Comparison of ENCODE assay signal across 8 mouse cellular contexts in the genomic region with DNA sequence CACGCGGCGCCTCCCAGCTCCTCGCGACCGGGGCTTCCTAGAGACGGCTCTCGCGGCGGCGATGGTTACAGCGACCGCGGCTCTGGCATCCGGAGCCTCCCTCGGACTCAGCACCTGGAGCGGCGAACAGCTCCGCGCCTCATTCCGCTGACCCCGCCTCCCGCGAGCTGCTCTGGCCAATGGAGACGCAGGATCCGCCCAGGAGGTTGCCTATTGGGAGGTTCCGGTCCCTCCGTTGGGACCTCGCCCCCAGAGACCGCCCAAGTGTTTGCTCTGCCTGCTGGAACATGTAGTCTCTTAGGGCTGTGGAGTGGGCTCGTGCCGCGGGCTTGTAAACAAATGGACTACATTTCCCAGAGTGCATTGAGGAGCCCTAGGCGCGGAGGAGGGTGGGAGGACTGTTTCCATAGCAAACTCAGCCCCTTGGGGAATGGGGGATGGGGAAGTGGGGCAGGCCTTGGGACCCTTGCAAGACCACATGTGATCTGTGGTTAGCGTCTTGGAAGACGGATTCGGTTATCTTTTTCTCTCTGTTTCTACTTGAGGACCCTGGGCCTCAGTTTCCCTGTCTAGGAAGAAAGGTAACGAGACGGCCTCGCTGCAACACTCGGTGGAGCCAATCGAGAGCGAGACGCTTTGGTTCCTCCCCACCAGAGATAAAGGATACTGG. TPM values are rescaled to one million over a fixed set of nuclear protein-coding genes. Genes with fewer than 3 reads are reported as not detected.
DNase-seq lines count a peak whose midpoint lies in the region; ATAC-seq lines count a peak whose summit lies in the region.

A gene (minus strand): TSS at position 137 of the 670 bp plus-strand sequence.

- H3K4me3 ChIP-seq in forebrain, embryonic 11.5 days (ENCODE audit: low read depth, low read length): peak within 1 kb of the TSS; percentile 49
- H3K4me3 ChIP-seq in heart, embryonic 16.5 days (ENCODE audit: low read length): peak within 1 kb of the TSS; percentile 71
- peak within 1 kb of the TSS; percentile 54 for H3K4me3 ChIP-seq in liver, embryonic 15.5 days (replicated peaks)
- H3K4me3 ChIP-seq in neural tube, embryonic 12.5 days: peak within 1 kb of the TSS; percentile 63

- no peak within 1 kb of the TSS for H3K27ac ChIP-seq in forebrain, embryonic 11.5 days (ENCODE audit: low read depth, low read length)
- H3K27ac ChIP-seq in heart, embryonic 16.5 days (ENCODE audit: low read length): peak within 1 kb of the TSS; percentile 68
- no peak within 1 kb of the TSS for H3K27ac ChIP-seq in liver, embryonic 15.5 days (replicated peaks)
- peak within 1 kb of the TSS; percentile 57 for H3K27ac ChIP-seq in neural tube, embryonic 12.5 days

- ATAC-seq in forebrain, embryonic 11.5 days (replicated peaks; ENCODE audit: low FRiP score): peak; percentile 100
- peak; percentile 99 for ATAC-seq in heart, embryonic 16.5 days (replicated peaks; ENCODE audit: extremely low read depth, insufficient read depth, low FRiP score)
- ATAC-seq in liver, embryonic 15.5 days (ENCODE audit: insufficient read depth): peak; percentile 100
- ATAC-seq in neural tube, embryonic 12.5 days (ENCODE audit: low FRiP score, low read depth): peak; percentile 99

- peak within 1 kb of the TSS; percentile 73 for H3K9ac ChIP-seq in forebrain, embryonic 11.5 days (ENCODE audit: low read length)
- H3K9ac ChIP-seq in heart, embryonic 16.5 days (ENCODE audit: low read length): peak within 1 kb of the TSS; percentile 71
- H3K9ac ChIP-seq in liver, embryonic 15.5 days: no peak within 1 kb of the TSS
- peak within 1 kb of the TSS; percentile 86 for H3K9ac ChIP-seq in neural tube, embryonic 12.5 days

- under 1% methylated on average over 45 of the region's 45 CpGs for whole genome bisulfite sequencing in forebrain, embryonic 11.5 days
- WGBS in heart, embryonic 16.5 days: under 1% methylated on average over 45 of the region's 45 CpGs
- under 1% methylated on average over 45 of the region's 45 CpGs for WGBS in liver, embryonic 15.5 days (ENCODE audit: insufficient replicate concordance)
- WGBS in neural tube, embryonic 12.5 days: under 1% methylated on average over 45 of the region's 45 CpGs

- H3K4me1 ChIP-seq in forebrain, embryonic 11.5 days (replicated peaks; ENCODE audit: control insufficient read depth, insufficient read depth, low read length): peaks cover 2% of the 10 kb centered on the region; the same call in 1 of the 2 replicates
- H3K4me1 ChIP-seq in heart, embryonic 16.5 days (ENCODE audit: control insufficient read depth, insufficient read depth, low read length): peaks cover 9% of the 10 kb centered on the region; the same call in 1 of the 2 replicates
- peaks cover 6% of the 10 kb centered on the region for H3K4me1 ChIP-seq in liver, embryonic 15.5 days (replicated peaks)
- peaks cover 26% of the 10 kb centered on the region for H3K4me1 ChIP-seq in neural tube, embryonic 12.5 days

- H3K36me3 ChIP-seq in forebrain, embryonic 11.5 days (ENCODE audit: control insufficient read depth, insufficient read depth, low read length): no peaks in the 10 kb centered on the region
- no peaks in the 10 kb centered on the region for H3K36me3 ChIP-seq in heart, embryonic 16.5 days (ENCODE audit: control insufficient read depth, insufficient read depth)
- no peaks in the 10 kb centered on the region for H3K36me3 ChIP-seq in liver, embryonic 15.5 days (replicated peaks)
- no peaks in the 10 kb centered on the region for H3K36me3 ChIP-seq in neural tube, embryonic 12.5 days

- no peaks in the 10 kb centered on the region for H3K9me3 ChIP-seq in forebrain, embryonic 11.5 days (ENCODE audit: control insufficient read depth, low read length)
- H3K9me3 ChIP-seq in heart, embryonic 16.5 days (replicated peaks; ENCODE audit: control insufficient read depth, low read length): no peaks in the 10 kb centered on the region
- H3K9me3 ChIP-seq in liver, embryonic 15.5 days (replicated peaks): no peaks in the 10 kb centered on the region
- no peaks in the 10 kb centered on the region for H3K9me3 ChIP-seq in neural tube, embryonic 12.5 days

- peaks cover 10% of the 10 kb centered on the region for H3K27me3 ChIP-seq in forebrain, embryonic 11.5 days (ENCODE audit: control insufficient read depth, insufficient read depth, low read length)
- peaks cover 24% of the 10 kb centered on the region for H3K27me3 ChIP-seq in heart, embryonic 16.5 days (ENCODE audit: control insufficient read depth, insufficient read depth, low read length)
- H3K27me3 ChIP-seq in liver, embryonic 15.5 days: peaks cover 34% of the 10 kb centered on the region
- H3K27me3 ChIP-seq in neural tube, embryonic 12.5 days (replicated peaks): no peaks in the 10 kb centered on the region

- DNase-seq in CD8-positive naive resting alpha-beta T cell, adult 2 months (ENCODE audit: low read depth in 2 of 2, low spot score in 2 of 2): peak; percentile 83 to 88
- DNase-seq in c-Kit-positive CD71-positive TER-119-negative erythroid progenitor cells, embryonic 14.5 days (ENCODE audit: low read depth): peak; percentile 91
- peak; percentile 99 for DNase-seq in forebrain, embryonic 11.5 days (ENCODE audit: low spot score)
- DNase-seq in kidney, postnatal 36 days: peak; percentile 98 to 99
- peak; percentile 99 for DNase-seq in telencephalon, adult 2 months (ENCODE audit: low read depth, low spot score)

- peak within 1 kb of the TSS; percentile 91 for H3K4me2 ChIP-seq in forebrain, embryonic 11.5 days (ENCODE audit: low read depth, low read length, severe bottlenecking)
- H3K4me2 ChIP-seq in heart, embryonic 16.5 days (ENCODE audit: low read depth, low read length): peak within 1 kb of the TSS; percentile 73
- H3K4me2 ChIP-seq in liver, embryonic 15.5 days: peak within 1 kb of the TSS; percentile 66
- peak within 1 kb of the TSS; percentile 75 for H3K4me2 ChIP-seq in neural tube, embryonic 12.5 days (replicated peaks)

RNA-seq across cellular contexts. Expression of the gene that starts here (rescaled TPM):
- 11.1 and 11.8 TPM in 2 replicates for polyA plus RNA-seq in forebrain, embryonic 11.5 days (2014; fragmentation: Nextera tagmentation; extraction: Ambion mirVana)
- polyA plus RNA-seq in heart, embryonic 16.5 days (2015; fragmentation: Nextera tagmentation; extraction: Ambion mirVana): 2.7 and 2.9 TPM in 2 replicates
- 0.54 and 0.56 TPM in 2 replicates for polyA plus RNA-seq in liver, embryonic 15.5 days (2015; fragmentation: Nextera tagmentation; extraction: Ambion mirVana)
- 31.8 and 34.2 TPM in 2 replicates for polyA plus RNA-seq in neural tube, embryonic 12.5 days (2016; fragmentation: Nextera tagmentation; extraction: Ambion mirVana)

Comparison
In these comparisons a context has a peak if more than half of its experiments do, and no peak if none do; other contexts are left out.
1. Peak in ATAC-seq, H3K4me3 ChIP-seq and H3K4me2 ChIP-seq in liver, embryonic 15.5 days; RNA of the gene not detected or under 1 TPM.
2. H3K27ac ChIP-seq: peak in heart, embryonic 16.5 days (single experiment) and neural tube, embryonic 12.5 days (single experiment); none in forebrain, embryonic 11.5 days (single experiment) and liver, embryonic 15.5 days (single experiment).
3. Peak in every context shown above with its lines, with median percentiles within 50 percentile points of each other: DNase-seq, ATAC-seq, H3K4me2 ChIP-seq and H3K4me3 ChIP-seq.